Mouse (Mus musculus) T-cell, adult 2 months (primary cell): ENCODE data around the gene Zfp94.

ENCODE experiments used
- DNase-seq: peaks from one replicate; pipeline ENCODE4 v3.0.0; 2022; ENCODE audit warnings: low spot score

The Zfp94 gene

DNA sequence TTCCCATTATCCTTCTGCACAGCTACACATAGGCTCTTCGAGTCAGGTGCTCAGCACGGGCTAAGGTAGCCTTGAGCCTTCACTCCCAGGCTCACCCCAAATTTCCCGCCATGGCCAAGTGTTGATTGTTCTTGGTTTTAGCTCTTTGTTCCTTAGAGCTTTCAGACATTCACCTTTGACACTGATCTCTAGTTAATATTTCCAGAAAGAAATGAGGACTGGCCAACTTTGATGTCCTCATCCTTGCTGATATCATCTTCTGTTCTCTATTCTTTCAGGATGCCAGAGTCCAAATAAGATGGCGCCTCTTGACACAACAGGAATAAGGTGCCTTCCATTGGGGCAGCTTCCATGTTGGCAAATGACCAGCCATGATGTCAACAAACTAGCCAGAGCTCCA, 42.0 kb downstream of the Zfp94 start:
- no peak for DNase-seq

DNA sequence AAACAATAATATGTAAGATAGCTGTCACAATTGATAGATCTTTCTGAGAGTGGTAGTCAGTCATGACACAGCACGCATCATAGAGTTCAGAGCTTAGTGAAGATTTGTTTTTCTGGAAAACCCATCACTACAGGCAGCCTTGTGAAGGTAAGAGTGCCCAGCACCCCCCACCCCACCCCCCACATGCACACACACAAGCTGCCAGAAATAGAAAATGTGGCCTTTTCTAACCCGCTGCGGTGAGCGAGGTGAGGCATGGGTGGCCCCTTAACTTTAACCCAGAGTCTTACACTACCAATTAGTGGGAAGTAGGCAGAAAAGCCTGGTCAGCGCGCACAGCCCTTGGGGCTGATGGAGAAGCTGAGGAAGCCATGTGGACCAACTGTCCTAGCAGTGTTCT, 45.3 kb downstream of the Zfp94 start:
- DNase-seq: no peak

DNA sequence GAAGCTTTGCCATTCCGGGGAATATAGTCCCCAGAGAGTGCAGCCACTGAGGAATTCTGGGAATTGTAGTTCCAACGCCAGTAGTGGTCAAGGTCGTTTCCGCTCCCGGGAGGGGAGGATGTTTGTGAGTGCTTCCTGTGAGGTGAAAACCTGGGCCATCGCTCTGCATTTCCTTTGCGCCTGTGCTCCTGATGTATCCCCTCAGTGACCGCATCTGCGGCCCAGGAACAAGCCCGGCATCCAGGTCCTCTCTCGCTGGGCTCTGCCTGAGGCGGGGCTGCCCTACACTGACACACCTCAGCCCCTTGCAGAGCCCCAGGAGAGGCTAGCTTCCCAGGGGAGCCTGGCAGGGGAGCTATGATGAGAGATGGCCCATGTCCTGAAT, 46.2 kb downstream of the Zfp94 start, which contains the start of gene Zfp93:
Zfp93 (plus strand) TSS at position 133 of the 385 bp plus-strand sequence.
- peak; percentile 69 for DNase-seq

DNA sequence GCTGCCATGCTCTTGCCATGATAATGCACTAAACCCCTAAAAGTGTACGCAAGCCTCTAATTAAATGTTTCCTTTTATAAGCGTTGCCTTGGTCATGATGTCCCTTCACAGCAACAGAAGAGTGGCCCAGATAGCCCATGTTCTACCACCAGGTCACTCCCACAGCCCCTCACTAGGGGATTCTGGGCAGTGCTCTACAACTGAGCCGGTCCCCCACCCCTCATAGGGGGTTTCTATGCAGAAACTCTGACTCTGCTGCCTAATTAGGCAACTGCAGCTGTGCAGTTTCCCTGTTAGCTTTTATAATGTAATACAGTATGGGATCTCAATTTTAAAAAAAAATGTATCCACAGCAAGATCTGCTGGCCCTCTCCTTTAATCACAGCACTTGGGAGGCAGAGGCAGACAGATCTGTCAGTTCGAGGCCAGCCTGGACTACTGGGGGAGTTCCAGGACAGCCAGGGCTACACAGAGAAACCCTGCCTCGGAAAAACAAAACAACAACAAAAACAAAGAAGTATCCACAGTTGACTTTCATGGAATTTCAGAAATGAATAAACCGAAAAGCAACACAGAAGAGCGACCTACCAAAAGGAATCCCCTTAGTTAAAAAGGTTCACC, 46.7 kb downstream of the Zfp94 start:
- DNase-seq: no peak

DNA sequence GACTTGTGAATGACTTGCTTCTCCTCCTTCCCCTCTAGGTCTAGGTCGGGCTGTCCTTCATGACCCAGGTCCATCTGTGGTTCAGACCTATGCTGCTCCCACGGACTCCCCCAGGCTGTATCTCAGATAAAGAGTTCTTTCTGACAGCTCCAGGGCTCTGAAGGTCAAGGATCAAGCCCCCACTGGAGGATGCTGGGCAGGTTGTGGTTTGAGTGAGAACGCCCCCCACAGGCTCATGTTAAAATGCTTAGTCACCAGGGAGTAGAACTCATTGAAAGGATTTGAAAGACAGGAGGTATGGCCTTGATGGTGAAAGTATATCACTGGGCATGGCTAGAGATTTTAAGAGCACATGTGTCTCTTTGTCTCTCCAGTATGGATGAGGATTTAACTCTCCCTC, 47.2 kb downstream of the Zfp94 start:
- no peak for DNase-seq

DNA sequence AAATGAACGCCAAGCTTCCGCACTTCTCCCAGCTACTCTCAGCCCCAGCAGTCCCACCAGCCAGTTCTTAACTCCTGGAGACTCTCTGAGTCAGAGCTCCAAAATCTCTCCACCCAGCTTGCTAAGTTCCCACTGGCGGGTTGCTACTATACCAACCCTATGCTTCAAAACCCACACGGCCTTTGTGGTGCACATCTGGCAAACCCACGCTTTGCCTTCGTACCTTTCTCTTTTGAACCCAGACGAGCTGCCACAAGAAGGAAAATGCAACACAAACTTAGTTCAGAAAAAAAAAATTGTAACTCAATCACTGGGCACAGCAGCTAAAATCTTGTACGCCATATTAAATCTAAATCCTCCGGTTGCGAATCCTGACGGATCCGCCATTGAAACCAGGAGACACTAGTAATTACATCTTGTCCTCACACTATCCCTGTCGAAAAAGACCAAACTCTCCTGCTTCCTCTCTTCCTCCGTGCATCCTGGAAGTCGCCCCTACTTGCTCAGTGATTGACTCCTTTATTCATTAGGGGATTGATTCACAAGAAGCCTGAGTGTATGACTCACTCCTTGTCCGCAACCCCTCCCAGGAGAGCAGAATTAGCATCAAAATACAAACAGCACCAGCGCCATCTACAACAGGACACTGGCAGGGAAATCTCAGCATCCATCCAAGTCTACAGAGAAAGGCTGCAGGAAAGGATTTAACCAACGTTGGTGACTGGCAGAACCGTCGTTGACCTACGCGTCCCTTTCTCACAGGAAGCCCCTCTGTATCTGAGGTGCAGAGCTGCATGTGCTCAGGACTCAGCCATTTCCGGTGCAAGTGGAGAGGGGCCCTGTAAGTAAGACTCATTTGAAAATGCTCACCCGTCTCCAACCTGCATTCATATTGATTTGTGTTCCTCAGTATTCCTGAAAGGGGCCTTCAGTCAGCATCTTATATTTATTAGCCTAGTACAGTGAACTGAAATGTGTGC, 48.0 kb downstream of the Zfp94 start:
- DNase-seq: peak; percentile 7

DNA sequence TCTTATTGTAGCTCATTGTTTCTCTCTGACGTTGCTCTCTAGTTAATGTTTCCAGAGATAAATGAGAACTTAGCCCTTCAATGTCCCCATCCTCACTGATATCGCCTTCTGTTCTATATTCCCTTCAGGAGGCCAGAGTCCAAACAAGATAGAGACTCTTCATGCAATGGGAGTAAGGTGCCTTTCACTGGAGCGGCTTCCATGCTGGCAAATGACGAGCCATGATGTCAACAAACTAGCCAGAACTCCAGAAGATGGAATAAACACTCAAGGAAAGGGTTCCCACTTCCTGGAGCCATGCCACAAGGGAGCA, 56.5 kb downstream of the Zfp94 start:
- DNase-seq: no peak

DNA sequence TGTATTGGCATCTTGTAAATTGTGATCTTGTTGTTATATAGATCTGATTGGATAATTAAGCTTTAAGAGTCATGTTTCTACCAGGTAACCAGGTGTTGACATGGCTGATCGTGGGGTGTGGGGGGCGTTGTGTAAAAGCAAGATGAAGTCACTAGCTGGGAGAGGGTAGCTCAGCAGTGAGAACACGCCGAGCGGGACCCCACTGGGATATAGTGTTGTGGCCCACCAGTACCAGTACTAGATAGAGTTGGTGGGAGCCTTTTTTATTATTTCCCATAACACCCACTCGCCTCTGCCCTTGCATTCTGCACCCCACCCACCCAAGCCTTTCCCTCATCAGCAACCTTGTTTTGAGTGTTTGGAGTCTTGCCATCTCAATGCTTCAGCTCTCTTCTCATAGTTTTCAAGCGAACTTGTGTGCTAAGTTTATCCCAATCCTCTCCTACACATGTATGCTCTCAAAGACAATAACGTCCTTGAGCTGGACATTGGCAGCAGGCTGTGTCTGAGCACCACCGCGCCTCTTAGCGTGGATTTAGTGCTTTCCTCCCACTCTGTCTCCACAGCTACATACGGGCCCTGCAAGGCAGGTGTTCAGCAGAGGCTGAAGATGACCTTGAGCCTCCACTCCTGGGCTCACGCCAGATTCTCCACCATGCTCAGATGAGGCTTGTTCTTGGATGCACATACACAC, 57.0 kb downstream of the Zfp94 start:
- DNase-seq: no peak

DNA sequence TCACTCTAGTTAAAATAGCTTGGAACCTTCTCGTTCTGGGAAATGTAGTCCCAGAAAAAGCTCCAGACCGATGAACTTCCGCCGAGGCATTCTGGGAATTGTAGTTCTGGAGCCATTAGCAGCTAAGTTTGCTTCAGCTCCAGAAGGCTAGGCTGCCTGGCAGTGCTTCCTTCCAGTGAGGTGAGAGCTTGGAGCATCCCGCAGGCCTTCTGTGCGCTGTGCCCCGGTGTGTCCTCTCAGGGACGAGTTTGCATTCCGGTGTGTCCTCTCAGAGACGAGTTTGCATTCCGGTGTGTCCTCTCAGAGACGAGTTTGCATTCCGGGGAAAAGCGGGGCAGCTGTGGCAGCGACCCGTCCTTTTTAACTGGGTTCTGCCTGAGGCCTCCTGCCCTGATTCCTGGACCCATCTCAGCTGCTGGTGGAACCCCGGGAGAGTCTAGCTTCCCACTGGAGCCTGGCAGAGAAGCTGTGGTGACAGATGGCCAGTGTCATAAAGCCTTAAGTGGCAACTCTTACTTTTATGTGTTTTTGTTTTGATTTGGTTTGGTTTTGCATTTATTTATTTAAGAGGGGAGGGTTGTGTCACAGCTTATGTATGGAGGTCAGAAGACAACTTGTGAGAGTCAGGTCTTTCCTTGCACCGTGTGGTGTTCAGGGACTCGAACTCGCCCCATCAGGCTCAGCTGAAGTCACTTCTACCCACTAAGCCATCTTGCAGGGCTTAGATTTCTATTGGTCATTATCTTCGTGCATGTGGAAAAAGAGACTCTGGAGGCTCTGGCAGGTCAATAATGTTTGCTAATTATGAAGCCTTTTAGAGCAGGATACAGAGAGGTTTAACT, 61.6 kb downstream of the Zfp94 start, which contains the start of gene Zfp108:
Zfp108 (plus strand) TSS at position 162 of the 842 bp plus-strand sequence.
- DNase-seq: peak; percentile 26

DNA sequence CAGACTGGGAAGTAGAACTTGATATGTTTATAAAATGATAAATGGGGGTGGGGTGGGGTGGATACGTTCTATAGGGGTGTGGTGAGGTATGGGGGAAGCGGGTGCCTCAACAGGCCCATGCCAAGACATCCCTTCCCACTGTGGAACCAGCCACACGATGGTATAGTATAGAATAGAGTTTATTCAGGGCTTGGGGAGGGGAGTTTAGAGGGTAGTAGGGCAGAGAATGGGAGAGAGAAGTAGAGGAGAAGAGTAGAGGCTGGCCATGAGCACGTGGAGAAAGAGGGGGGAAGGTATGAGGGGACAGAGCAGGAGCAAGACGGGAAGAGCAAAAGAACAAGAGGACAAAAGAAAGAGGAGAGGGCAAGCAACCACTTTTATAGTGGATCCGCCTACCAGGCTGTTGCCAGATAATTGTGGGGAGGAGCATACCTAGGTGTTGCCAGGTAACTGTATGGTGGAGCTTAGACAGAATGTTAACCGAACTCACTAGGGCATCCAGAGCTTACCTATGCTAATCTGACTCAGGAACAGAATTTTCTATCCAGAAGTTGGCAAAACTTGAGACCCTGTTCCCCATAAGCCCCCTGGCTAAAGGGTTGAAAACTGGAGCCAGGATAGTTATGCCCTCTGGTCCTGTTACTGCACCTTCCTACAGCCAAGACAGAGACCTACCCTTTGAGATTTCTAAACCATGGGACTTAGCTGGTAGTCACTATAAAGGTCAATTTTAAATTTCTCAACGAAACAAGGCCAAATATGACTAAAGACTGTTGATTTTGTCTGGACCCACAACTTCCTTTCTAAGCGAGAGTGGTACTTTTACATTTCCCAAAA, 62.5 kb downstream of the Zfp94 start:
- DNase-seq: no peak
